Mouse (Mus musculus) heart, postnatal 0 days (tissue): ENCODE data around the gene Manbal.

Experiments used
- CTCF ChIP-seq: IDR thresholded peaks from 2 replicates; pipeline ENCODE4 v1.5.1; 2016; ENCODE audit warnings: antibody characterized with exemption, control low read depth, low read depth
- EP300 ChIP-seq: IDR thresholded peaks from 2 replicates; pipeline ENCODE4 v1.6.1; 2016; ENCODE audit warnings: antibody characterized with exemption, low read depth

GRCm38 (mm10) chr2:157373681-157374080 lies 6.3 kb downstream of the Manbal start:
- TF ChIP-seq CTCF (no peak), EP300 (no peak)
